Mouse (Mus musculus): ENCODE measurements at regions not wholly inside any gene's neighbourhood (a gene's known extent, or its start where the extent isn't known, plus 50 kb on each side); places are given as distances from the start of the nearest gene placed in this dataset.

DNA sequence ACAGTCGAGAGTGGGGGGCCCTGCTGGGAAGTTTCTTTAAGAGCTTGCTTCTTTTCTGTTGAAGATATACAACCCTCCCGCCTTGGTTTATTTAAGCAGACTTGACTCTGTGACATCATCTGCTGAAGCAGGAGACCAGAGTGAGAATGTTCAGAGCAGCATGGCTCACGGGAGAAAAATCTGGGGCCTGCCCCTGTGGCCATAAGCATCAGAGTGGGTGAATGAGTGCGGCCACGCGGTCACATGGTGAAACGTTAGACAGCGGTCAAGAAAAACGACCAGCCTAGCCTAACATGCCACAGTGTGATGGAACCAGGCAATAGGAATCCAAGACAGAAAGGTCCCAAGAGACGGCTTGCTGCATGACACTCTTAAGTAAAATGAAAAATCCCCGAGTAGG lies 95.2 kb upstream of the 1600014C23Rik start:
- DNase-seq (ENCODE audit: low read depth, low spot score) = no peak
- no peak overlapping the region for H3K4me3 ChIP-seq (ENCODE audit: control insufficient read depth in 1 of 2, insufficient read depth in 1 of 2, low read depth in 2 of 2, low read length in 2 of 2)
- H3K4me1 ChIP-seq (ENCODE audit: control insufficient read depth in 1 of 2, insufficient read depth in 2 of 2, low read length in 2 of 2) = no peaks in the 10 kb centered on the region
- TF ChIP-seq POLR2AphosphoS2 (IDR thresholded peaks at IDR 0.05; ENCODE audit: low read length) = no peak
- no peak for TF ChIP-seq RAD21 (IDR thresholded peaks at IDR 0.05; ENCODE audit: low read depth, low read length)
- TF ChIP-seq MYC (IDR thresholded peaks at IDR 0.05; ENCODE audit: low read depth, low read length) = no peak
- no peak for TF ChIP-seq SIN3A (IDR thresholded peaks at IDR 0.05; ENCODE audit: low read length)
- no peak for TF ChIP-seq NRF1 (IDR thresholded peaks at IDR 0.05; ENCODE audit: insufficient read depth, low read depth, low read length, poor library complexity, severe bottlenecking)
- TF ChIP-seq GABPA (IDR thresholded peaks at IDR 0.05; ENCODE audit: low read depth, low read length) = no peak
- no peak for TF ChIP-seq MYB (IDR thresholded peaks at IDR 0.05; ENCODE audit: low read depth, low read length)
- no peak for TF ChIP-seq USF2 (IDR thresholded peaks at IDR 0.05; ENCODE audit: borderline replicate concordance in 1 of 2, insufficient read depth in 1 of 2, low read depth in 1 of 2, low read length in 2 of 2)
- no peak for TF ChIP-seq ETS1 (IDR thresholded peaks at IDR 0.05; ENCODE audit: low read depth, low read length)
- TF ChIP-seq MAX (IDR thresholded peaks at IDR 0.05; ENCODE audit: low read length) = no peak
- TF ChIP-seq NELFE (IDR thresholded peaks at IDR 0.05; ENCODE audit: low read depth, low read length) = no peak
- TF ChIP-seq ZC3H11A (IDR thresholded peaks at IDR 0.05; ENCODE audit: low read depth, low read length) = no peak
- TF ChIP-seq E2F4 (IDR thresholded peaks at IDR 0.05; ENCODE audit: borderline replicate concordance, low read depth, low read length) = no peak
- H3K27ac ChIP-seq (ENCODE audit: control insufficient read depth, low read depth, low read length) = no peak overlapping the region
- H3K79me2 ChIP-seq (ENCODE audit: control insufficient read depth, insufficient read depth, low read length, poor library complexity) = no peaks in the 10 kb centered on the region
- no peaks in the 10 kb centered on the region for H3K9me3 ChIP-seq (replicated peaks; ENCODE audit: insufficient read depth, low read length)
- H3K36me3 ChIP-seq (ENCODE audit: control insufficient read depth in 1 of 2, insufficient read depth in 2 of 2, low read length in 2 of 2) = no peaks in the 10 kb centered on the region
- H3K27me3 ChIP-seq (ENCODE audit: control insufficient read depth in 1 of 2, insufficient read depth in 2 of 2, low read length in 2 of 2) = 0 out of 4 replicates have a peak, but pooled peaks cover 0 to 2% of the 10 kb centered on the region in 2 experiments
- H3K9ac ChIP-seq (ENCODE audit: control insufficient read depth, low read depth, low read length, poor library complexity, severe bottlenecking) = no peak overlapping the region

DNA sequence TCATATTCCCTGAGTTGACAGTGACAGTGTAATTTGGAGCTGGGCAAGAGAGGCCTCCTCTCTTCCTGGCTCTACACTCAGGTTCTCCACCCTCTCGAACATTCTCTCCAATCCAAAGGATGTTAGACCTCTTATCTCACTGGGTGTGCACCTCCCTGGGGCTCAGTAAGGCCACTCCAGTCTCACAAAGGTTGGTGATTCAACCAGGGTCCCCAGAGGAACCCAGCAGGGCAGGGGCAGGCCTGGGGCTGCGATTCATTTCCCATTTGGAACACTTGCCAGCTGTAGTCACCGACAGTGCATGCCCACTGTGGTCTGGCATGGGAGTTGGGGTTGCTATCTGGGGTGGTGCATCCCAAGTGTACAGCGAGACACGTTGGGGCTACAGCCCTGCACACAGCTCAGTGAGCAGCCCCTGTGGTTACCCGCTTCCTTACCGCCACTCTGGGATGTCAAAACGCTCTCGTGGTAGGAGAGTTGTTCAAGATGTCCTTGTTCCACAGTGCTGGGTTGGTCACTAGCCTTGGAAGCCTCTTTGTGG lies 94.7 kb upstream of the 1600014C23Rik start:
- Histone ChIP-seq H3K27me3 (ENCODE audit: control insufficient read depth in 1 of 2, insufficient read depth in 2 of 2, low read length in 2 of 2) (0 out of 4 replicates have a peak, but pooled peaks cover 0 to 2% of the 10 kb centered on the region in 2 experiments), H3K4me1 (ENCODE audit: control insufficient read depth in 1 of 2, insufficient read depth in 2 of 2, low read length in 2 of 2) (no peaks in the 10 kb centered on the region), H3K9ac (ENCODE audit: control insufficient read depth, low read depth, low read length, poor library complexity, severe bottlenecking) (no peak overlapping the region), H3K4me3 (ENCODE audit: control insufficient read depth in 1 of 2, insufficient read depth in 1 of 2, low read depth in 2 of 2, low read length in 2 of 2) (no peak overlapping the region), H3K27ac (ENCODE audit: control insufficient read depth, low read depth, low read length) (no peak overlapping the region), H3K9me3 (replicated peaks; ENCODE audit: insufficient read depth, low read length) (no peaks in the 10 kb centered on the region), H3K36me3 (ENCODE audit: control insufficient read depth in 1 of 2, insufficient read depth in 2 of 2, low read length in 2 of 2) (no peaks in the 10 kb centered on the region), H3K79me2 (ENCODE audit: control insufficient read depth, insufficient read depth, low read length, poor library complexity) (no peaks in the 10 kb centered on the region)
- DNase-seq (ENCODE audit: low read depth, low spot score) = no peak
- TF ChIP-seq TAL1 (IDR thresholded peaks at IDR 0.05; ENCODE audit: low read length) (no peak), SMC3 (IDR thresholded peaks at IDR 0.05; ENCODE audit: low read depth, low read length) (no peak), ZNF384 (IDR thresholded peaks at IDR 0.05; ENCODE audit: low read depth, low read length) (no peak), GABPA (IDR thresholded peaks at IDR 0.05; ENCODE audit: low read depth, low read length) (no peak), JUND (IDR thresholded peaks at IDR 0.05; ENCODE audit: low read depth, low read length) (no peak), MYC (IDR thresholded peaks at IDR 0.05; ENCODE audit: low read depth, low read length) (no peak), NELFE (IDR thresholded peaks at IDR 0.05; ENCODE audit: low read depth, low read length) (no peak), ZC3H11A (IDR thresholded peaks at IDR 0.05; ENCODE audit: low read depth, low read length) (no peak), POLR2AphosphoS5 (IDR thresholded peaks at IDR 0.05; ENCODE audit: borderline replicate concordance, low read depth, low read length) (no peak), ETS1 (IDR thresholded peaks at IDR 0.05; ENCODE audit: low read depth, low read length) (no peak), RAD21 (IDR thresholded peaks at IDR 0.05; ENCODE audit: low read depth, low read length) (no peak), MAZ (IDR thresholded peaks at IDR 0.05; ENCODE audit: low read depth, low read length) (no peak), BHLHE40 (IDR thresholded peaks at IDR 0.05; ENCODE audit: borderline replicate concordance, low read depth, low read length) (no peak), ZKSCAN1 (IDR thresholded peaks at IDR 0.05; ENCODE audit: low read depth, low read length) (no peak)
